Mouse (Mus musculus) forebrain, embryonic 15.5 days (tissue): ENCODE measurements at regions not wholly inside any gene's neighbourhood (a gene's known extent, or its start where the extent isn't known, plus 50 kb on each side); places are given as distances from the start of the nearest gene placed in this dataset.

ENCODE experiments used
- ATAC-seq: fragments of 200-750 bp; cut with Nextera tagmentation; replicated peaks from 2 replicates; pipeline ENCODE4 v1.8.0; 2017; ENCODE audit warnings: mild to moderate bottlenecking, moderate TSS enrichment, moderate library complexity
- H3K27ac ChIP-seq: fragments of 300-500 bp; sonication (generic); replicated peaks from 2 replicates; pipeline ENCODE4 v1.5.1; 2015; ENCODE audit warnings: mild to moderate bottlenecking, inconsistent platforms
- H3K27me3 ChIP-seq: fragments of 300-500 bp; sonication (generic); 2 replicates; pipeline ENCODE4 v1.6.1; 2015; ENCODE audit warnings: inconsistent platforms
- H3K36me3 ChIP-seq: fragments of 300-500 bp; sonication (generic); 2 replicates; pipeline ENCODE4 v1.6.1; 2015; ENCODE audit warnings: mild to moderate bottlenecking, inconsistent platforms
- H3K4me1 ChIP-seq: fragments of 300-500 bp; sonication (generic); 2 replicates; pipeline ENCODE4 v1.6.1; 2015; ENCODE audit warnings: inconsistent platforms
- H3K4me2 ChIP-seq: fragments of 300-500 bp; sonication (generic); replicated peaks from 2 replicates; pipeline ENCODE4 v1.6.1; 2015; ENCODE audit warnings: mild to moderate bottlenecking, inconsistent platforms
- H3K4me3 ChIP-seq: fragments of 300-500 bp; sonication (generic); 2 replicates; pipeline ENCODE4 v1.5.1; 2015; ENCODE audit warnings: mild to moderate bottlenecking, inconsistent platforms
- H3K9ac ChIP-seq: fragments of 300-500 bp; sonication (generic); replicated peaks from 2 replicates; pipeline ENCODE4 v1.6.1; 2015; ENCODE audit warnings: mild to moderate bottlenecking, inconsistent platforms
- H3K9me3 ChIP-seq: fragments of 300-500 bp; sonication (generic); 2 replicates; pipeline ENCODE4 v1.6.1; 2016; ENCODE audit warnings: inconsistent platforms
- WGBS: fragments of 180-500 bp; shearing (Covaris S2); methylation state at CpG from one replicate; pipeline ENCODE4 v1.1.7; 2015; ENCODE audit warnings: mixed read lengths; 5-methylcytosine and 5-hydroxymethylcytosine counted together

DNA sequence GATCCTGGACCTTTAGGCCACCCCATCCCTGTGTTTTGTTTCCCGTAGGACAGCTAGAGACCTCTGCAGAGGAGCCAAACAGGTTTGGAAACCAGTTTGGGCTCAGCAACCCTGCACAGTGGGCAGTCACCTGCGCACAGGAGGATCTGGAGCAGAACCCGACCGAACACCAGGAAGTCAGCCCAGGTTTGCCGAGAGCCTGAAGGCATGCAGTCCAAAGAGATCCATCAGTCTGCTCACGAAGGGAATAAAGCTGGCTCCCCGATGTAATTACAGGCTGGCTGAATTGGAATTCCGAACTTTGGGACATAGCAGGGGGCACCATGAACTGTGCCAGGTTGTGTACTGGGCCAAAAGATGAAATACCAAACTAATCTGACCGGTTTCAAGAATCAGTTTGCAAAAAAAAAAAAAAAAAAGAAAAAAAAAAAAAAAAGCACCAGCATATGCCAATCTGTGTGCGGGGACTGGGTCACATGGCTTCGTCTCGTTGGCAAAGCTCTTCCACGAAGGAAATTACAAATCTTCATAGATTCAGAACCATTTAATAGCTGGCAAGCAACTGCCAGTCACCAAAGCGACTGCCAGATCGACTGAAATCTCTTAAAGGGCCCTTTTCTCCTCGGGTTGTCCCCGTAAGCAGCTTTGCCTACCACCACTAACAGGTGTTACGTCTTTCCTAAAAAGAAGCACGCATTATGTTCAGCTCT, 137.0 kb upstream of the Dyrk2 start:
- no peaks in the 10 kb centered on the region for H3K36me3 ChIP-seq
- ATAC-seq: no peak
- 77% methylated on average over 19 of the region's 19 CpGs for WGBS
- no peaks in the 10 kb centered on the region for H3K27me3 ChIP-seq
- H3K4me3 ChIP-seq: no peak overlapping the region
- H3K4me2 ChIP-seq: no peak overlapping the region
- H3K4me1 ChIP-seq: 0 out of 2 replicates have a peak, but pooled peaks cover 3% of the 10 kb centered on the region
- H3K9ac ChIP-seq: no peak overlapping the region
- no peak overlapping the region for H3K27ac ChIP-seq
- H3K9me3 ChIP-seq: no peaks in the 10 kb centered on the region

DNA sequence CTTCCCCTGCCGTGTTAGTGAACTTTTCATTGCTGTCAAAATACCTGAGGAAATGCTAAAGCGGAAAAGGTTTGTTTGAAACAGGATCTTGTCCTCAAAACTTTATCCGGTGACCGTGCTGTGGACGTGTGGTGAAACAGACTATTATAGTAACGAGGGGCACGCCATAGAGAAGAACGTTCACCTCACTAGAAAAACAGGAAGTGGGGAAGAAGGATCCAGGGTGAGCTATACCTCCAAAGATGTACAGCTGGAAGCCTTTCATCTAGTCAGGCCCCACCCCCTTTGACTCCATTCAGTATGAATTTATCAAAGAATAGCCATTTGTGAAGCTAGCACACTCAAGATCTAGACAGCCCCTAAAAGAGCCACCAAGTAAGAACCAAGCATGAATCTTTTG, 135.5 kb upstream of the Dyrk2 start:
- ATAC-seq: no peak
- no peak overlapping the region for H3K27ac ChIP-seq
- WGBS: 92% methylated on average over 8 of the region's 8 CpGs

DNA sequence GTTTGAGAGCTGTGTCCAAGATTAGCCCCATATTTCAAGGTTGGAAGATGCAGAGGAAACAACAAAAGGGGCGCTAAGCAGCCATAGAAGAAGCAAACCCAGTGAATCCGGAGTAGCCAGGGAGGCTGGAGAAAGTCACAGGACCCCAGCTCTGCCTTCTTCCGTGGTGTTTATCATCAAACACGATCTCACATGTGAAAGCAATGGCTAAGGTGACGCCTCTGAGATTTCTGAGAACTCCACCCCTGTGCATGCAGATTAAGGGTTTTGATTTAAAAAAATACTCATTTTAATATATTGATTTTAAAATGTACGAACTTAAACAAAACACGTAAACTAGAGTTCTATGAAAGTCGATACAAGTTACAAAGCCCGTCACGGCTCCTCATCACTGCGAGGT, 134.4 kb upstream of the Dyrk2 start:
- Histone ChIP-seq H3K9me3 (no peaks in the 10 kb centered on the region), H3K27me3 (no peaks in the 10 kb centered on the region), H3K36me3 (no peaks in the 10 kb centered on the region), H3K9ac (no peak overlapping the region), H3K27ac (no peak overlapping the region), H3K4me1 (0 out of 2 replicates have a peak, but pooled peaks cover 3% of the 10 kb centered on the region), H3K4me3 (no peak overlapping the region), H3K4me2 (no peak overlapping the region)
- 92% methylated on average over 11 of the region's 11 CpGs for WGBS
- ATAC-seq: no peak

More for the DNA sequence above, 135.5 kb upstream of the Dyrk2 start:
- no peaks in the 10 kb centered on the region for H3K9me3 ChIP-seq
- 0 out of 2 replicates have a peak, but pooled peaks cover 3% of the 10 kb centered on the region for H3K4me1 ChIP-seq
- H3K36me3 ChIP-seq: no peaks in the 10 kb centered on the region
- H3K4me2 ChIP-seq: no peak overlapping the region
- no peak overlapping the region for H3K9ac ChIP-seq
- H3K4me3 ChIP-seq: no peak overlapping the region
- H3K27me3 ChIP-seq: no peaks in the 10 kb centered on the region

DNA sequence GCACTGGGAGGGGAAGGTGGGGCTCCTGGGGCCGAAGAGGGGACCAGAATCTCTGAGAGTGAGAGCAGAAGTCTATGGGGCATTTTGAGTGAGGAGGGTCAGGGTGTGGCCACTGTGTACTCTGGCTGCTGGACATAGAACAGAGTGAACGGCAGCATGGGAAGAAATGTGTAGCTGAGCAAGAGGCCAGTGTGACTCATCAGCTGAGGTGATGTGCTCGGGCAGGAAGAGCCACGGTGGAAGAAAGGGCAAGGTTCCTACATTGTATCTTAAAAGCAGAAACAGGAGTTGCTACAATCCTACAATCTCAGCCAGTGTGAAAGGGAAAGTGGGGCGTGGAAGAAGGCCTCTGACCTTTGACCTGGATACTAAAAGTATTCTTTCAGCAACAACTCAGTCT, 133.8 kb upstream of the Dyrk2 start:
- Histone ChIP-seq H3K27ac (no peak overlapping the region), H3K4me1 (0 out of 2 replicates have a peak, but pooled peaks cover 3% of the 10 kb centered on the region), H3K4me2 (no peak overlapping the region), H3K36me3 (no peaks in the 10 kb centered on the region), H3K9ac (no peak overlapping the region), H3K9me3 (no peaks in the 10 kb centered on the region), H3K4me3 (no peak overlapping the region), H3K27me3 (no peaks in the 10 kb centered on the region)
- 81% methylated on average over 5 of the region's 5 CpGs for WGBS
- no peak for ATAC-seq

DNA sequence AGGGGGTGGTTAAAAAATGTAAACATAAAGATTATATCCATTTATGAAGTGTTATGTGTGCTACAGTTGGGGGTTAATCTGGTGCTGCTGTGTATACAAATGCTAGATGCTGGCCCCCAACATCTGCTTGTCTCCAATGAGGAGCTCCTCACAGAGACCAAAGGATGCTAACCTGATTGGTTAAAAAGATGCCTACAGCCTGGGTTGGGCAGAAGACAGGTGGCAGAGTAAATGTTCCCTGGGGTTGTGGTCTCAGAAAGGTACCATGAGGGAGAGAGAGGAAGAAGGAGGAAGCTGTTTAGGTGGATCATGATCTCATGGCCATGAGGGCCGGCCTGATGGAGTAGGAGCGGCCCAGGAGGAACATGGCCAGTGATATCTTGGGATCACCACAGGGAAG, 133.0 kb upstream of the Dyrk2 start:
- H3K4me3 ChIP-seq: no peak overlapping the region
- no peak for ATAC-seq
- 100% methylated on average over 2 of the region's 2 CpGs for WGBS
- 0 out of 2 replicates have a peak, but pooled peaks cover 3% of the 10 kb centered on the region for H3K4me1 ChIP-seq
- no peak overlapping the region for H3K4me2 ChIP-seq
- no peaks in the 10 kb centered on the region for H3K9me3 ChIP-seq
- H3K36me3 ChIP-seq: no peaks in the 10 kb centered on the region
- no peak overlapping the region for H3K27ac ChIP-seq
- H3K9ac ChIP-seq: no peak overlapping the region
- no peaks in the 10 kb centered on the region for H3K27me3 ChIP-seq

DNA sequence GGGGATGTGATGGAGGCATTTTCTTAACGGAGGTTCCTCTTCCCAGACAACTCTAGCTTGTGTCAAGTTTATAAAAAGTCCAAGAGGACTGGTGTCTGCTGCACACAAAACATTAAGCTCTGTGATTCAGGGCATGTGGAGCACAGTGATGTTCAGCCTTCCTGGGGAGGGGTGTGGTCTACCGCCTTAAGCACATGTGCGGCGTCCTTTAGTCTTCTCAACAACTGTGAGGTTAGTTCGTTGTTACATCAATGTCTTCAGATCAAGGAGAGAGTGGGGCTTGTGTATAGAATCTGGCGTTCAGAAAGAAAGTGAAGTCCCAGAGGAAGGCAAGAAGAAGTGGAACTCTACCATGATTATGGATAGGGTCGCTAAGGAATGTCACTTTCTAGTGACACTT, 131.9 kb upstream of the Dyrk2 start:
- H3K4me3 ChIP-seq: no peak overlapping the region
- no peaks in the 10 kb centered on the region for H3K9me3 ChIP-seq
- no peak for ATAC-seq
- no peak overlapping the region for H3K4me2 ChIP-seq
- no peaks in the 10 kb centered on the region for H3K36me3 ChIP-seq
- 91% methylated on average over 7 of the region's 7 CpGs for WGBS
- H3K27me3 ChIP-seq: no peaks in the 10 kb centered on the region
- no peak overlapping the region for H3K9ac ChIP-seq
- no peak overlapping the region for H3K27ac ChIP-seq
- 0 out of 2 replicates have a peak, but pooled peaks cover 2% of the 10 kb centered on the region for H3K4me1 ChIP-seq

DNA sequence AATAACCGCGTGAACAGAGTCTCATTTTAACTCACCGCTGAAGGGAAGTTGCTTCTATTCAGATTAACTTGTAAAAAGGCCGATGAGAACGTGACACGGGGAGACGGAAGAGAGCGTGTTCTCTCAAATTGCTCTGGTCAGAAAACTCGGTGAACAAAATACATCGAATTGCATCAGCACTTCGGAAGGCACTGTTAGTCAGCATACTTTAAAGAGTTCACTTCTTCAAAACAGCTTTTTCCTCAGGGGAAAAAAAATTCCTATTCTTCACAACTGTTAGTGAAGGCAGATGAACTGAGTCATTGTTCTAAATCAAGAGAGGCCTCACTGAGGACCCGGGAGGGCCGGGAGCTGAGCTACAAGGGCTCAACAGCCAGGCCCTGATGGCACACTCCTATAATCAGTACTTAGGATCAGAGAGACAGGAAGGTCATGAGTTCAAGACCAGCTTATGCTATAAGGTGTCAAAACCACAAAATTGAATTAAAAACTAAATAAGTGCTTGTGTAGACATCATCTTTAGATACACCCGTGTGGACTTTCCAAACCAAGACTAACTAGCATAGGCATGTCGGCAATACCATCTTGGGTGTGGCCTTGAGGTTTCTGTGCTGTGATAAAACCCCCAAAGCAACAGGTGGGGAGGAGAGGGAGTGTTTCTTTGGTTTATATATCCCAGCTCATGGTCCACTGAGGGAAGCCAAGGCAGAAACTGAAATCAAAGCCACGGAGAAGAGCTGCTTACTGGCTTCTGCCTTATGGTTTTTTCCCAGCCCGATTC, 131.2 kb upstream of the Dyrk2 start:
- 68% methylated on average over 17 of the region's 17 CpGs for WGBS
- H3K36me3 ChIP-seq: no peaks in the 10 kb centered on the region
- no peaks in the 10 kb centered on the region for H3K27me3 ChIP-seq
- no peak overlapping the region for H3K9ac ChIP-seq
- no peak for ATAC-seq
- no peaks in the 10 kb centered on the region for H3K9me3 ChIP-seq
- no peaks in the 10 kb centered on the region for H3K4me1 ChIP-seq
- no peak overlapping the region for H3K4me2 ChIP-seq
- no peak overlapping the region for H3K4me3 ChIP-seq
- H3K27ac ChIP-seq: no peak overlapping the region

DNA sequence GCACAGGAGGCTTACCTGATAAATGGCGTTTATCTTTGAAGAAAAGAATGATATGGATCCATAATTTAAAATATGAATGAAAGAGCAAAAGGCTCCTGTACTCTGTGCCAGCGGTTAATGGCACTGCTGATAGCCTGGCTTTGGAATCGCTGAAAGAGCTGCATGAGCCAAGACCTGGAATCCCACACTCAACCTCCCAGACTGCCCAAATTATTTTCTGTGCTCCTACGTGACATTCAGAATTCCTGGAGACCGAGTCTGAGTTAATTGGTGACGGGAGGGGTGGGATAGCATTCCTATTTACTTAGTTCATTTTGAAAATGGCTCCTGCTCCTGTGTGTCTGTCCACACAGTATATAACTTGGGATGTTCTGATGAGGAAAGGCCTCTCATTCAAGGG, 129.0 kb upstream of the Dyrk2 start:
- 60% methylated on average over 6 of the region's 6 CpGs for WGBS
- Histone ChIP-seq H3K27me3 (no peaks in the 10 kb centered on the region), H3K4me1 (no peaks in the 10 kb centered on the region), H3K4me2 (no peak overlapping the region), H3K36me3 (no peaks in the 10 kb centered on the region), H3K27ac (no peak overlapping the region), H3K9me3 (no peaks in the 10 kb centered on the region), H3K4me3 (no peak overlapping the region), H3K9ac (no peak overlapping the region)
- ATAC-seq: no peak

DNA sequence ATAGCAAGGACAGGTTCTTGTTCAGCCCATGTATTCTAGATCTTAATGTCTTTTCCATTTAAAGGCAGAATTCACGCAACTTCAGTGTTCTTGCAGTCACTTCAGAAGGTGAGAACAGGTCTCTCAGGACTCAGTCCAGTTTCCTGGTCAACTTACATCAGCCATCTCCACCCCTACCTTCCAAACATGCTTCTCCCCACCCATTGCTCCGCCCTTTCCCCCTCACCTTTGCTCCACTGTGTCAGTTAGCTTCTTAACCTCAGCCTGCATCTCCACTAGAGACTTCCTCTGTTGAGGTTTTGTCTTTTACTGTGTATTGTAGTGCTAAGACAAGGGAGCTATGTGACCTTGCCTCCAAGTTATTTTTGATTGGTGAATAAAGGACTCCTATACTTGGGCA, 127.0 kb upstream of the Dyrk2 start:
- Histone ChIP-seq H3K9ac (no peak overlapping the region), H3K4me1 (no peaks in the 10 kb centered on the region), H3K4me3 (no peak overlapping the region), H3K9me3 (no peaks in the 10 kb centered on the region), H3K36me3 (no peaks in the 10 kb centered on the region), H3K4me2 (no peak overlapping the region), H3K27ac (no peak overlapping the region), H3K27me3 (no peaks in the 10 kb centered on the region)
- ATAC-seq: no peak
- 82% methylated on average over 2 of the region's 2 CpGs for WGBS

DNA sequence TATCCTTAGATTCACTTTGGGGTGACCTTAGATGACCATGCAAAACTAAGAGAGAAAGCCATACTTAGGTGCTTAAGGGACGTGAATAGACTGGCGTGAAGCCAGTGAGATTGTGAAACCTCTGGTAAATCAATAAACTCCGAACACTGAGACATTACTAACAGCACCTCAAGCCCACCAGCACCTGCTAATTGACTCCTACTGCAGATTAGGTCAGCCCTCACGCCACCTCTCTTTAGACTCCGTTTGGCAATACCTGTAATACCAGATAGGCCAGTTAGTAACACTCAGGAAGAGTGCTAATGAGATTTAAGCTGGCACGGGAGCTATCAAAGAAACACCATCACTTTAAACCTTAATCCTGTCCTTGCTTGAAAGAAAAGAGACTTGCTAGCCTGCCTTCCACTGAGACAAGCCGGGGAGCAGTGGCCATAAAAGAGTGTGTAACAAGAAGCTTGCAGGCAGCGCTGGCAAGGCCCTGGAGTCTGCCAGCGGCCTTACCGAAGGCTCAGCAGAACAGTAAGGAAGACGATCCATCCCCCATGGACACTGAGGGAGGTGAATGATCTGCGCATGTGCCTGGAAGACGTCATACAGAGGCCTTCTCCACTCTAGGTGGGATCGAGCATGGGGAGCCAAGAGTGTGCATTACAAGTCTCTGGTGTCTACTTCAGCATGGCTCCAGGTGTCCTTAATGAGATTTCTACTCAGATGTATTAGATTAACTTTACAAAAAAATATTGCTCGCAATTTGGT, 124.0 kb upstream of the Dyrk2 start:
- Histone ChIP-seq H3K36me3 (no peaks in the 10 kb centered on the region), H3K4me1 (no peaks in the 10 kb centered on the region), H3K27me3 (no peaks in the 10 kb centered on the region), H3K4me2 (no peak overlapping the region), H3K4me3 (no peak overlapping the region), H3K9me3 (no peaks in the 10 kb centered on the region), H3K27ac (no peak overlapping the region), H3K9ac (no peak overlapping the region)
- 48% methylated on average over 15 of the region's 15 CpGs for WGBS
- ATAC-seq: no peak

DNA sequence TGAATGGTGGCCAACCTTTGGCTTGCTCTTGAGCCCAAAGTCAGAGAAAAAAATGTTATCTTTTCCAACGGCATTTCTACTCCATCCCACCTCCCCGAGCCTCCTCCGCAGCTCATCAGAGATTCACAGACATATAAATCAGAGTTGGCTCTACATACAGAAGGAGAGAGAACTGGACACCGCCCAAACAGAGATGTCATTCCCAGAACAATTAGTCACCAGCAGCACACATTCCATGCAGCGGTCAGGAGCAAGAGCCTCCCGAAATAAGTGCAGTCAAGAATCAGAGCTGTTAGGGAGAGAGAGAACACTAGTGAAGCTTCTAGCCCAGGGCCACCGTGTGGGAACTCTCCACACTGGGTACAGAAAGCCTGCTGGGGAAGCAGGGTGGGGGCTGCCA, 121.2 kb upstream of the Dyrk2 start:
- no peak for ATAC-seq
- Histone ChIP-seq H3K27ac (no peak overlapping the region), H3K4me1 (no peaks in the 10 kb centered on the region), H3K27me3 (no peaks in the 10 kb centered on the region), H3K9me3 (no peaks in the 10 kb centered on the region), H3K4me3 (no peak overlapping the region), H3K9ac (no peak overlapping the region), H3K4me2 (no peak overlapping the region), H3K36me3 (no peaks in the 10 kb centered on the region)
- WGBS: 85% methylated on average over 7 of the region's 7 CpGs

DNA sequence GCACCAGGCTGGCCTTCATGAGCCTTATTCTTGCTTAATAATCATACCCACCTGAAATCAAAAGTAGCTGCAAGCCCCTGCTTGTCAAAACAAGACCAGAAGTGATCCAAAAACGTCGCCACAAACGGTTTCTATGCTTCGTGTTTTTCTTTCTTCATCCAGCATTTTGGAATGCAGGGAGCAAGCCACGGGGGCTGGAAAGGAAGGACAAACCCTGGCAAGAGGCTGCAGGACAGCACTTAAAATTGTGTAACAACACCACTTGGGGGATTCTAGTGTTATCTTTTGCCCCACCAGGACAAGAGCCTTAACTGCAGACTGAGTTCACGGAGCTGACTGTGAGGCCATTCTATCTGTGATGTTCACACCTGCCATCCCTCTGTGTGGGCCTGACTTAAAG, 120.5 kb upstream of the Dyrk2 start:
- Histone ChIP-seq H3K9me3 (no peaks in the 10 kb centered on the region), H3K9ac (no peak overlapping the region), H3K4me3 (no peak overlapping the region), H3K4me1 (no peaks in the 10 kb centered on the region), H3K36me3 (no peaks in the 10 kb centered on the region), H3K27ac (no peak overlapping the region), H3K27me3 (no peaks in the 10 kb centered on the region), H3K4me2 (no peak overlapping the region)
- ATAC-seq: no peak
- WGBS: 89% methylated on average over 6 of the region's 6 CpGs
